Mouse (Mus musculus): ENCODE measurements around the gene Fgfr2. TPM values are rescaled to one million over a fixed set of nuclear protein-coding genes. Genes with fewer than 3 reads are reported as not detected.
"Not testable (repeated sequence)": the region's sequence is repeated elsewhere in the genome, so short reads cannot be mapped to it uniquely, and the experiment has no call there.

The Fgfr2 gene
- polyA plus RNA-seq, 1 experiment from 2014 or later = 104 TPM

DNA sequence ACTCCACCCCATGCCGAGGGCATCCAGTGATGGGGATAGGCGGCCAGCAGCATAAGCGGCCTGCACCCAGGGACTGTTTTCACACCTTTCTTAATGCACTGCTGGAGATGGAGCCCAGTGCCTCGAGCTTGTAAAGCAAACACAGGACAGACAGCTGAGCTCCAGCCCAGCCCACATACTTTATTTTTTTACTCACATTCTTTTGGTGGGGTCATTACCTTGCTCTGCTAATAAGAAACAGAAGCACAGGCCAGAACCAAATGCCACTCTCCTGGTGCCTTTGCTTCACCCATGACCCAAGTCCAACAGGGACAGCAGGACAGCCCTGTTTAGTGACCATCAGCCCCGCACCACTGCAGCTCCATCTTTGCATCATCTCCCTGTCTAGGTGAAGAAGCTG, 2961.6 kb downstream of the Fgfr2 start:
- no peak overlapping the region for H3K4me2 ChIP-seq
- ATAC-seq (ENCODE audit: insufficient read depth, low FRiP score, low read depth) = peak; percentile 41; the same call in 1 of the 2 replicates
- 53% methylated on average over 5 of the region's 5 CpGs for WGBS

DNA sequence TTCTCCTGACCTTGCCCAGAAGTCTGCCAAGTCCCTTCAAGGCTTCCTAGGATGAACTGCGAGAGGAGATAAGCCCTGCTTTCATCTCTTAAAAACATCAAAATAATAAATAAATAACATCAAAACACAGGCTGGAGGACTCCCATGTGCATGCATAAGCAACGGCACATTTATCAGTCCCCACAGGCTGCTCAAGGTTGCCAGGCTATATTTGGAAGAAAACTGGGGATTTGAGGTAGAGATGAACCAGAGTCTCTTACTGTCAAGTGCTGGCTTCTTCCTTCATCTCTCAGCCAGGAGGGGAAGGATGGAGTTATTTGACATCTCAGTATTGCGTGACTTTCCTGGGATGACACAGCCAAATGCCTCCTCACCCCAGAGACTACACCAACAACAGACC, 2964.3 kb downstream of the Fgfr2 start:
- WGBS = 81% methylated on average over 3 of the region's 3 CpGs
- H3K9ac ChIP-seq = no peak overlapping the region
- H3K4me1 ChIP-seq = no peaks in the 10 kb centered on the region
- H3K4me2 ChIP-seq = no peak overlapping the region
- H3K4me3 ChIP-seq (replicated peaks) = no peak overlapping the region
- no peaks in the 10 kb centered on the region; the same call in 1 of the 2 replicates for H3K36me3 ChIP-seq
- H3K27me3 ChIP-seq (replicated peaks) = no peaks in the 10 kb centered on the region
- H3K9me3 ChIP-seq = no peaks in the 10 kb centered on the region
- ATAC-seq (ENCODE audit: insufficient read depth, low FRiP score, low read depth) = no peak
- H3K27ac ChIP-seq = no peak overlapping the region

More for the DNA sequence above, 2961.6 kb downstream of the Fgfr2 start:
- H3K27ac ChIP-seq = no peak overlapping the region
- H3K36me3 ChIP-seq = no peaks in the 10 kb centered on the region; the same call in 1 of the 2 replicates
- H3K9ac ChIP-seq = no peak overlapping the region
- H3K4me1 ChIP-seq = peaks cover 6% of the 10 kb centered on the region; the same call in 1 of the 2 replicates
- H3K27me3 ChIP-seq (replicated peaks) = no peaks in the 10 kb centered on the region
- H3K9me3 ChIP-seq = no peaks in the 10 kb centered on the region
- no peak overlapping the region for H3K4me3 ChIP-seq (replicated peaks)

DNA sequence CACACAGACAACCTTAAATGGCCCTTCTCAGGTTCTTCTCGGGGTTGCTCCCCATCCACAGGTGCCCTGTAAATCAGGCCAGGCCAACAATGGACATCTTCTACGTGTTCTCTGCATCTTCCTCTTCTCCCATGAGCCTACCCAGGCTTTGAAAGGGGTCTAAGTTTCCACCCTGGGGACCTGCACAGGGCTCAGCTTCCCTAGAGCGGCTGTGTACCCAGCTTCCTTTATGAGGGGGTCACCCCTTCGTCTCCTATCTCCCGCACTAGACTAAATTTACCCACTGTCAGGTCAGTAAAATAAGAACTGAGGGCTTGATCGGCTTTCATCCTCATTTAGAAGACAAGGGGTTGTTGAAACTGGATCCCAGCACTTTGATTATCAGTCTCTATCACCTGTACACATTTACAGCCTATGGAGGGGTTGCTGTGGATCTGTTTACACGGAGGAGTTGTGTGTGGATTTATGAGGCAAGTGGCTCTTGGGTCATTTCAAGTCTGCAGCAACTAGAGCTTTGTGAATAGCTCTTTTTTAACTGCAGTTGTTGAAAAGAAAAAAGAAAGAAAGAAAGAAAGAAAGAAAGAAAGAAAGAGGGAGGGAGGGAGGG, 2969.7 kb downstream of the Fgfr2 start:
- H3K9me3 ChIP-seq = no peaks in the 10 kb centered on the region
- no peak overlapping the region for H3K9ac ChIP-seq
- H3K4me1 ChIP-seq = no peaks in the 10 kb centered on the region
- no peaks in the 10 kb centered on the region for H3K27me3 ChIP-seq (replicated peaks)
- H3K36me3 ChIP-seq = no peaks in the 10 kb centered on the region
- ATAC-seq (ENCODE audit: insufficient read depth, low FRiP score, low read depth) = no peak
- H3K4me2 ChIP-seq = no peak overlapping the region
- no peak overlapping the region for H3K4me3 ChIP-seq (replicated peaks)
- H3K27ac ChIP-seq = no peak overlapping the region
- WGBS = 60% methylated on average over 7 of the region's 7 CpGs

DNA sequence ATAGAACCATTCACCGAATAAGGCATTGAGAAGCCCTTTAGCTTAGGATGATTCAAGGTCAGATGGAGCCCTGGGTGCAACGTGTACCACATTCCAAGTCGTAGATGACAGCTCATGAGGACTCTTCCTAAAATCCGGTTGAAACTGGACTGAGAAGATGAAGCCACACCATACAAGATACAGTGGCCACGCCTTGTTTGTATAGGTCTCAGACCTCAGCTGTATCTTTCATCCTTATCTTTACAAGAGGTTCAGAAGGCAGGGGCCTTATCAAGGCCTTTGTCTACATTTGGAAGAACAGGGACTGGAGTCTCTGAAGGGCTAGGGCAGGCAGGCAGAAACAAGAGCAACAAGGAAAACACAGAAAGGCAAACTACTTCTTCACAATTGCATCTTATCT, 2974.2 kb downstream of the Fgfr2 start:
- no peak overlapping the region for H3K4me3 ChIP-seq (replicated peaks)
- 69% methylated on average over 5 of the region's 5 CpGs for WGBS
- H3K4me2 ChIP-seq = no peak overlapping the region
- no peak overlapping the region for H3K9ac ChIP-seq
- peaks cover 4% of the 10 kb centered on the region; the same call in 1 of the 2 replicates for H3K4me1 ChIP-seq
- no peaks in the 10 kb centered on the region for H3K9me3 ChIP-seq
- H3K27me3 ChIP-seq (replicated peaks) = no peaks in the 10 kb centered on the region
- no peaks in the 10 kb centered on the region for H3K36me3 ChIP-seq
- H3K27ac ChIP-seq = no peak overlapping the region
- ATAC-seq (ENCODE audit: insufficient read depth, low FRiP score, low read depth) = no peak

DNA sequence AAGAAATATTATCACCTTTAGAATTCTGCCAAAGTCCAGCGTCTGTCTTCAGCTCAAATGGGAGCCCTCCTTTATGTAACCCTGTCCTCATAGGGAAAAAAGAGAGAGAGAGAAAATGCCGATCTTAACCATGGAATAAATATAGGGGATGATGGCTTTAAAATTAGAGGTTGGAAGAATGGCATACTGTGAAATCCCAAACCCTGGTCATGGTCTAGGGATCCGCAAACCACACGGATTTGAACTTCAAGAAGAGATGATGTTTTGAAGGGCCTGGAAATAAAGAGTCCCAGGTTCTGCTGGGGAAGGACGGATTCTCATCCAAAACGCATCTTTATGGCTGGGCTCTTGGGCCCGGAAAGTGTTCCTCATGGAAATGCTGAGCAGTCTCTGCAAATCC, 2975.9 kb downstream of the Fgfr2 start:
- Histone ChIP-seq H3K36me3 (no peaks in the 10 kb centered on the region), H3K4me2 (no peak overlapping the region), H3K27me3 (replicated peaks) (no peaks in the 10 kb centered on the region), H3K9me3 (no peaks in the 10 kb centered on the region), H3K27ac (no peak overlapping the region), H3K9ac (no peak overlapping the region), H3K4me1 (peaks cover 10% of the 10 kb centered on the region; the same call in 1 of the 2 replicates), H3K4me3 (replicated peaks) (no peak overlapping the region)
- ATAC-seq (ENCODE audit: insufficient read depth, low FRiP score, low read depth) = no peak
- 76% methylated on average over 7 of the region's 7 CpGs for WGBS

DNA sequence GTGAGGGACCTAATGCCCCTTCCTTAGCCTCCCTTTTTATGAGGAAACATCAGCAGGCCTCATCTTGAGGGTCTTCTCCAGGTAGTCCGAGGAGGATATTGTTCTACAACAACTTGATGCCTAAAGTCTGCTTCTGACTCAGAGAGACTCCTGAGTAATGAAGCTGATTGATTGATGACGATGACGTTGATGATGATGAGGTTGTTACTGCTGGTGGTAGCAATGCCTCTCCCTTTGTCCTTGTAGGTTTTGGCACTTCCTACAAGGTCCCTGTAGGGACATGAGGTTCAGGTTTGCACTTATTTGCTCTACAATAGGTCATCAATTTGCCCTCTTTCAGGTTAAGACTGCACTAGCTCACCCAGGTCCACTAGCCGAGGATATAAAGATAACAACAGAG, 2977.9 kb downstream of the Fgfr2 start:
- no peaks in the 10 kb centered on the region for H3K36me3 ChIP-seq
- no peak overlapping the region for H3K27ac ChIP-seq
- WGBS = 82% methylated on average over 4 of the region's 4 CpGs
- H3K4me3 ChIP-seq (replicated peaks) = no peak overlapping the region
- no peaks in the 10 kb centered on the region for H3K9me3 ChIP-seq
- peaks cover 10% of the 10 kb centered on the region; the same call in 1 of the 2 replicates for H3K4me1 ChIP-seq
- ATAC-seq (ENCODE audit: insufficient read depth, low FRiP score, low read depth) = no peak
- no peak overlapping the region for H3K4me2 ChIP-seq
- H3K9ac ChIP-seq = no peak overlapping the region
- no peaks in the 10 kb centered on the region for H3K27me3 ChIP-seq (replicated peaks)

DNA sequence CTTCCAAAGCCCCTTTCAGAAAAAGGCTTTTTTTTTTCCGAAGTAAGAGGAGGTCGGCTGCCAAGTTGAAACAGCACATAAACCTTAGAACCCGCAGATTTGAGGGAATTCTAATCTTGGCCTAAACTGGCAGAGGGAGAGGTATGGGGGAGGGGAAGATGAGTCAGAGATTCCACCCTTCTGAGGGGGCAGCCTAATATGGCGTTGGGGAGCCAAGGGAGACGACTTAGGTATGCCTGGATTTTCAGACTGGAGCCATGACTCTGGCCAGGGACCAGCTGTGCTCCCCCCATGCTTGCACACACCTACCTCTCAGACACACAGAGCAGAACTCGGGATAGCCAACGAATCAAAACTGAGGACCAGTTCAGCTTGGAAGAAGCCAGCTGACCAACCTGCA, 2979.8 kb downstream of the Fgfr2 start:
- H3K4me2 ChIP-seq = no peak overlapping the region
- H3K4me3 ChIP-seq (replicated peaks) = no peak overlapping the region
- H3K9me3 ChIP-seq = no peaks in the 10 kb centered on the region
- peaks cover 10% of the 10 kb centered on the region; the same call in 1 of the 2 replicates for H3K4me1 ChIP-seq
- no peaks in the 10 kb centered on the region for H3K36me3 ChIP-seq
- no peak overlapping the region for H3K9ac ChIP-seq
- 54% methylated on average over 7 of the region's 7 CpGs for WGBS
- peak; percentile 68; the same call in 1 of the 2 replicates for ATAC-seq (ENCODE audit: insufficient read depth, low FRiP score, low read depth)
- H3K27me3 ChIP-seq (replicated peaks) = no peaks in the 10 kb centered on the region
- peak overlapping the region; percentile 48; the same call in 1 of the 2 replicates for H3K27ac ChIP-seq

DNA sequence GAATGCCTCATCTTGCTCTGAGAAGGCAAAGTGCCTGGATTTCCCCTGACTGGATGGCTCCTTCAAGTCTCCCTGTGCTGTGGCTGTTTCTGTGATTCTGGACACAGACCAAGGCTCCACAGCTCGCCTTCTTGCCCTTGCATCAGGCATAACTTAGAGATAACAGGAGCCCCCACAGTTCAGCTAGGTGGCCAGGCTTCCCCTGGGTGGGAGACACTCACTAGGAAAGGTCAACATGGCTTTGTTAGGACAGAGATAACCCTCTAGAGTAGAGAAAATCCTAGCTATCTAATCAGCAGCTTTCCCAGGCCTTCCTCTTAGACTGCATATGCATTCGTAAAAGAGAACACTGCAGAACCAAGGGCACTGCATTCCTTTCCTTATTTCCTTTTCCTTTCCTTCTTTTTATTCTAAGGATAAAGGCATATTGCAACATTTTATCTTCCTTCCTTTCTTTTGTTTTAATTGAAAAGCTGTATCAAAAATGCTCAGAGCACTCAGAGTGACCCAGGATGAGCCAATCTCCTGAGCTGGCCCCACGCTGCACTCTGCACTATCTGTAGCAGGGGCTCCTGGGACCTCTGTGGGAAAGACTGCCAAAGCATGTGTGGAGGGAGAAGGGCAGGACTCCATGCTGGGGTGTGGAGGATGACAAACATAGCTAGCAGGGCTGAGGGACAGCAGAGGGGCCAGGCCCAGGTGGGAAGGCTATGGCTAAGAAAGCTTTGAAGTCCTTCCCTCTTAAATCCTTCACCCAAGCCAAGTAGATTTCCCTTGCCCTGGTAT, 2981.9 kb downstream of the Fgfr2 start:
- Histone ChIP-seq H3K4me2 (no peak overlapping the region), H3K9me3 (no peaks in the 10 kb centered on the region), H3K36me3 (no peaks in the 10 kb centered on the region), H3K4me1 (0 out of 2 replicates have a peak, but pooled peaks cover 5% of the 10 kb centered on the region), H3K27me3 (replicated peaks) (no peaks in the 10 kb centered on the region), H3K4me3 (replicated peaks) (no peak overlapping the region), H3K9ac (no peak overlapping the region), H3K27ac (no peak overlapping the region)
- no peak for ATAC-seq (ENCODE audit: insufficient read depth, low FRiP score, low read depth)
- 67% methylated on average over 3 of the region's 3 CpGs for WGBS

DNA sequence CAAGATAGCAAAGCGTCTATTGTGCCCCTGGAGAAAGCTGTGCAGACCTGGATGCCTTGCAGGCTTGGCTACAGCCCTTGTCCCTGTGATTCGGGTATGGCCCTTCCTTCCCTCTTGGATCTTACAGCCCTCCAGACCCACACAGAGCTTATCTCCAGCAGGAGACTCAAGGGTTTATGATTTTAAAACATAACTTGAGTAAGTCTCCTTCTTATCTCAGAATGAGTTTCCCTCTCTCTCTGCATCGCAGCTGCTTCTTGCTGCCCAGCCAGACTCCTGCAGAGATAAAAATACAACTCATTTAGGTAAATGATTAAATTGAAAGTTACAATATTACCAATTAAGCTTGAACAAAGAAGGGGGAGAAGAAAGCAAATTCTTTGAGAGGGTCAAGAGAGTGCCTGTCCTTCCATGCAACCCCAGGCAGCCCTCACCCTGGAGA, 2988.2 kb downstream of the Fgfr2 start:
- H3K27ac ChIP-seq = no peak overlapping the region
- H3K4me3 ChIP-seq (replicated peaks) = no peak overlapping the region
- H3K4me1 ChIP-seq = 0 out of 2 replicates have a peak, but pooled peaks cover 1% of the 10 kb centered on the region
- no peaks in the 10 kb centered on the region for H3K36me3 ChIP-seq
- no peaks in the 10 kb centered on the region for H3K9me3 ChIP-seq
- ATAC-seq (ENCODE audit: insufficient read depth, low FRiP score, low read depth) = no peak; the same call in 1 of the 2 replicates
- 36% methylated on average over 3 of the region's 3 CpGs for WGBS
- no peak overlapping the region for H3K9ac ChIP-seq
- H3K4me2 ChIP-seq = no peak overlapping the region
- no peaks in the 10 kb centered on the region for H3K27me3 ChIP-seq (replicated peaks)

DNA sequence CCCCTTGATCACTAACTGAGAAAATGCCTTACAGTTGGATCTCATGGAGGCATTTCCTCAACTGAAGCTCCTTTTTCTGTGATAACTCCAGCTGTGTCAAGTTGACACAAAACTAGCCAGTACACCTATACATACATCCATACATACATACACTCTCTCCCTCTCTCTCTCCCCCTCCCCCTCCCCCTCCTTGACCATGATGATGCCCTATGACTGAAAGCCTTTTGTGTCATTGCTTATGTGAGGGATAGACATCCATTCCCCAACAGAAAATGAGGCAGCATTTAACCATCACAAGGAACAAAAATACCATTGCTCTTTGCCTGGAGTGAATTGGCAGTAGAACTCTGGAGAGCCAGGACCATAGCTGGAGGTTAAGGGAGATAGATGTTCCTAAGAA, 2988.7 kb downstream of the Fgfr2 start:
- H3K36me3 ChIP-seq; H3K27me3 ChIP-seq (replicated peaks); ATAC-seq (ENCODE audit: insufficient read depth, low FRiP score, low read depth); H3K4me2 ChIP-seq; H3K4me3 ChIP-seq (replicated peaks); H3K9me3 ChIP-seq; H3K4me1 ChIP-seq; H3K9ac ChIP-seq; H3K27ac ChIP-seq: not testable (repeated sequence)

DNA sequence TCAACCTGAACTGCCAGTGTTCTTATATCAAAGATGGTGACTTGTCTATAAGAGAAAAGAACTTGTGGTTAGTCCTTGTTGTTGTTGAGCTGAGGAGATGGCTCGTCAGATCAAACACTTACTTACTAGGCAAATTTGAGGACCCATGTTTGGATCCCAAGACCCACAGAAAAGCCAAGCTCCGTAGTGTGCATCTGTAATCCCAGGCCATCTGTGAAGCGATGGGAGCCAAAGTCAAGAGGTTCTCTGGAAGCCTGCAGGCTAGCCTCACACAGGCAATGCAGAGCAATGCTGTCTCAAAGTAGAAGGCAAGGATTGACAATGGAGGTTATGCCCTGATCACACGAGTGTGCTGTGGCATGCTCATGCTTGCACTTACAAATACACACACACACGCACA, 2992.9 kb downstream of the Fgfr2 start:
- WGBS = 77% methylated on average over 5 of the region's 5 CpGs
- H3K27me3 ChIP-seq (replicated peaks) = no peaks in the 10 kb centered on the region
- no peak for ATAC-seq (ENCODE audit: insufficient read depth, low FRiP score, low read depth)
- H3K27ac ChIP-seq = no peak overlapping the region
- H3K36me3 ChIP-seq = no peaks in the 10 kb centered on the region
- no peak overlapping the region for H3K4me2 ChIP-seq
- H3K4me3 ChIP-seq (replicated peaks) = no peak overlapping the region
- H3K9ac ChIP-seq = no peak overlapping the region
- 0 out of 2 replicates have a peak, but pooled peaks cover 2% of the 10 kb centered on the region for H3K4me1 ChIP-seq
- no peaks in the 10 kb centered on the region for H3K9me3 ChIP-seq

DNA sequence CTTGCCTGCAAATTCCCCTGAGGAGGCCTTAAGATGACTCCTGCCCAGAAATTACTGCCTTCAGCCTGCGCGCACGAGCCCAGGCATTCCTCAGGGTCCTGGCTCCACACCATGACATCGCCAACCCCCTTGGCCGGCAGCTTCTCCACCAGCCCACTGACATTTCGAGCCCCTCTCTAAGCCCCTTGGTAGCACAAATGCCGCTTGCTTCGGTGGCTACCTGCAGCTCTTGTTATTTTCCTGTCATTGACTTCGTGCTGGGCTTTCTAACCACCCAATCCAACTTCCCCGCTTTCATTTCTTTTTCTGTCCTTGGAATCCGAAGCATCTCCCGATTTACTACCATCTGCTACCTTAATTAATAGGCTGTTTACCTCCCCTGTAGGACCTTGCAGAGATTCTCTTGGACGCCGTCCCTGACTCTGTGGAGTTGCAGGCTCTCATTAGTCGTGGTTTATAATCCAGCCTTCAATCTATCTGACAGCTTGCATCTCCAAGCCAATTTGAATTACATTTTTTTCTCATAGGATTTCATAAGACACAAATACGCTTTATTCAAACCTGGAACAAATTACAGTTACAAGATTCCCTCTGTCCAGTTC, 2993.7 kb downstream of the Fgfr2 start:
- Histone ChIP-seq H3K27me3 (replicated peaks) (no peaks in the 10 kb centered on the region), H3K9ac (no peak overlapping the region), H3K4me1 (0 out of 2 replicates have a peak, but pooled peaks cover 2% of the 10 kb centered on the region), H3K36me3 (no peaks in the 10 kb centered on the region), H3K4me2 (no peak overlapping the region), H3K9me3 (no peaks in the 10 kb centered on the region), H3K4me3 (replicated peaks) (no peak overlapping the region), H3K27ac (0 out of 2 replicates have a peak overlapping the region, but pooled peaks have one; percentile 5)
- no peak for ATAC-seq (ENCODE audit: insufficient read depth, low FRiP score, low read depth)
- WGBS = 31% methylated on average over 16 of the region's 16 CpGs
